Mouse (Mus musculus) urinary bladder, postnatal 0 days (tissue): ENCODE data around the gene Alg13. TPM values are rescaled to one million over a fixed set of nuclear protein-coding genes. Genes with fewer than 3 reads are reported as not detected.

ENCODE experiments used
- microRNA-seq: library from miRNA; unstranded; fragments of <30 nt; microRNA quantifications from one replicate; pipeline ENCODE4, GENCODE M21; 2016
- polyA plus RNA-seq: library from polyadenylated mRNA; unstranded; fragments of >200 nt; fragmentation: Nextera tagmentation; extraction: Ambion mirVana; gene quantifications from 2 replicates; pipeline ENCODE4 v1.2.1, GENCODE M21; 2015

The Alg13 gene
- polyA plus RNA-seq, result 7.5 and 9.5 TPM in 2 replicates

GRCm38 (mm10) chrX:144317548-144318163, at the start of gene Alg13:
Gene Alg13, plus strand, starts transcription at chrX:144317804.

Small RNA genes within 50 kb of the gene (microRNA-seq; reads per million reads assigned to microRNA genes)
- not detected for gene Mir680-2

Other genes starting within 250 kb of the Alg13 start
- 1.2 and 1.4 TPM in 2 replicates for gene A730046J19Rik, start 164.1 kb upstream of the Alg13 start, polyA plus RNA-seq
- gene Trpc5os, start 138.8 kb downstream of the Alg13 start, polyA plus RNA-seq, result not detected in 2 replicates